Mouse (Mus musculus): ENCODE data around the gene Ift122.

Ift122 gene

GRCm38 (mm10) chr6:115891497-115892061, 38.3 kb downstream of the Ift122 start:
- peak; percentile 51 for DNase-seq (ENCODE audit: low spot score)

GRCm38 (mm10) chr6:115892363-115892762, 39.1 kb downstream of the Ift122 start:
- DNase-seq (ENCODE audit: low spot score), result no peak

GRCm38 (mm10) chr6:115896346-115896745, 43.1 kb downstream of the Ift122 start:
- no peak for DNase-seq (ENCODE audit: low spot score)

- DNase-seq (ENCODE audit: low spot score), result no peak
Measured at GRCm38 (mm10) chr6:115897117-115897516, 43.8 kb downstream of the Ift122 start.

- DNase-seq (ENCODE audit: low spot score), result no peak
Measured at GRCm38 (mm10) chr6:115897926-115898520, 44.8 kb downstream of the Ift122 start.

- DNase-seq (ENCODE audit: low spot score), result peak; percentile 69
Measured at GRCm38 (mm10) chr6:115901062-115901461, 47.8 kb downstream of the Ift122 start.

GRCm38 (mm10) chr6:115901489-115901931, 48.2 kb downstream of the Ift122 start:
- DNase-seq (ENCODE audit: low spot score), result no peak

- DNase-seq (ENCODE audit: low spot score), result no peak
Measured at GRCm38 (mm10) chr6:115902545-115902944, 49.3 kb downstream of the Ift122 start.

- DNase-seq (ENCODE audit: low spot score), result no peak
Measured at GRCm38 (mm10) chr6:115905568-115905967, 52.3 kb downstream of the Ift122 start.

- no peak for DNase-seq (ENCODE audit: low spot score)
Measured at GRCm38 (mm10) chr6:115906455-115906854, 53.2 kb downstream of the Ift122 start.

GRCm38 (mm10) chr6:115906871-115907270, 53.6 kb downstream of the Ift122 start:
- DNase-seq (ENCODE audit: low spot score), result no peak

- no peak for DNase-seq (ENCODE audit: low spot score)
Measured at GRCm38 (mm10) chr6:115908421-115908982, 55.2 kb downstream of the Ift122 start.

- DNase-seq (ENCODE audit: low spot score), result no peak
Measured at GRCm38 (mm10) chr6:115909052-115909451, 55.8 kb downstream of the Ift122 start.

GRCm38 (mm10) chr6:115909940-115910339, 56.7 kb downstream of the Ift122 start:
- no peak for DNase-seq (ENCODE audit: low spot score)

GRCm38 (mm10) chr6:115911763-115912162, 58.5 kb downstream of the Ift122 start:
- DNase-seq (ENCODE audit: low spot score), result no peak

GRCm38 (mm10) chr6:115913482-115913881, 60.2 kb downstream of the Ift122 start:
- DNase-seq (ENCODE audit: low spot score), result peak; percentile 49

- peak; percentile 54 for DNase-seq (ENCODE audit: low spot score)
Measured at GRCm38 (mm10) chr6:115914511-115915202, 61.4 kb downstream of the Ift122 start.

- DNase-seq (ENCODE audit: low spot score), result no peak
Measured at GRCm38 (mm10) chr6:115915601-115916445, 62.6 kb downstream of the Ift122 start.

GRCm38 (mm10) chr6:115916611-115917010, 63.3 kb downstream of the Ift122 start:
- no peak for DNase-seq (ENCODE audit: low spot score)

GRCm38 (mm10) chr6:115918615-115919014, 65.3 kb downstream of the Ift122 start:
- DNase-seq (ENCODE audit: low spot score), result no peak

- DNase-seq (ENCODE audit: low spot score), result no peak
Measured at GRCm38 (mm10) chr6:115919876-115920275, 66.6 kb downstream of the Ift122 start.

- no peak for DNase-seq (ENCODE audit: low spot score)
Measured at GRCm38 (mm10) chr6:115924829-115925228, 71.6 kb downstream of the Ift122 start.
